Mouse (Mus musculus) gastrocnemius, adult 2 months (tissue): ENCODE measurements around the gene Rimkla. TPM values are rescaled to one million over a fixed set of nuclear protein-coding genes. Genes with fewer than 3 reads are reported as not detected.

Experiments used
- DNase-seq: peaks from one replicate; pipeline ENCODE4 v3.0.0; 2022
- H3K27ac ChIP-seq: fragments of 200-600 bp; 2 replicates; pipeline ENCODE4 v1.8.1; 2022; ENCODE audit warnings: mild to moderate bottlenecking
- H3K4me3 ChIP-seq: fragments of 200-600 bp; 2 replicates; pipeline ENCODE4 v1.8.1; 2022; ENCODE audit warnings: mild to moderate bottlenecking, moderate library complexity
- CTCF ChIP-seq: fragments of 200-600 bp; IDR thresholded peaks from 2 replicates; pipeline ENCODE4 v1.8.1; 2022; ENCODE audit warnings: antibody characterized with exemption, mild to moderate bottlenecking, moderate library complexity
- intact Hi-C: fragments of 180-260 bp; cut with DNase I; formaldehyde crosslinking; loops from one replicate; pipeline ENCODE4 v1.15.1; 2025
- total RNA-seq, 2 experiments: library from RNA; stranded (reverse); gene quantifications; 2 replicates each; pipeline ENCODE4 v1.2.3; 2021

The Rimkla gene
- total RNA-seq, 2 experiments from 2014 or later, result not detected

GRCm38 (mm10) chr4:119512731-119513141 is 20.3 kb upstream of the Rimkla start:
- Histone ChIP-seq H3K27ac (no peak overlapping the region), H3K4me3 (no peak overlapping the region)
- peak; percentile 26 for DNase-seq

GRCm38 (mm10) chr4:119511591-119511990 is 19.2 kb upstream of the Rimkla start:
- no peak overlapping the region for H3K27ac ChIP-seq

More at GRCm38 (mm10) chr4:119512731-119513141, 20.3 kb upstream of the Rimkla start:
- no peak for TF ChIP-seq CTCF
- intact Hi-C loops, result no loop called here

GRCm38 (mm10) chr4:119498319-119498848 is 6.0 kb upstream of the Rimkla start:
- no peak for DNase-seq
- H3K4me3 ChIP-seq, result no peak overlapping the region
- no peak overlapping the region for H3K27ac ChIP-seq
- TF ChIP-seq CTCF, result no peak
- intact Hi-C loops, result no loop called here

More at GRCm38 (mm10) chr4:119511591-119511990, 19.2 kb upstream of the Rimkla start:
- DNase-seq, result no peak
- TF ChIP-seq CTCF, result no peak
- intact Hi-C loops, result no loop called here
- no peak overlapping the region for H3K4me3 ChIP-seq

- H3K4me3 ChIP-seq, result peak overlapping the region; percentile 77
- H3K27ac ChIP-seq, result no peak overlapping the region
- no peak for TF ChIP-seq CTCF
- intact Hi-C loops, result no loop called here
- no peak for DNase-seq
Observed at GRCm38 (mm10) chr4:119492933-119493327, 502 bp upstream of the Rimkla start.

- Histone ChIP-seq H3K27ac (no peak overlapping the region), H3K4me3 (no peak overlapping the region)
- intact Hi-C loops, result loop anchor here (2.0 kb wide), 1 partner anchor 60 kb away; no protein-coding TSS in a partner anchor
- TF ChIP-seq CTCF, result peak; percentile 42
- DNase-seq, result no peak
Observed at GRCm38 (mm10) chr4:119490806-119491205, 1.6 kb downstream of the Rimkla start.

GRCm38 (mm10) chr4:119489666-119490065 is 2.8 kb downstream of the Rimkla start:
- DNase-seq, result no peak
- intact Hi-C loops, result loop anchor here (2.0 kb wide), 1 partner anchor 59 kb away; no protein-coding TSS in a partner anchor
- TF ChIP-seq CTCF, result no peak
- no peak overlapping the region for H3K4me3 ChIP-seq
- no peak overlapping the region for H3K27ac ChIP-seq

- intact Hi-C loops, result no loop called here
- no peak for TF ChIP-seq CTCF
- no peak for DNase-seq
- H3K27ac ChIP-seq, result no peak overlapping the region
- H3K4me3 ChIP-seq, result no peak overlapping the region
Observed at GRCm38 (mm10) chr4:119484882-119485281, 7.5 kb downstream of the Rimkla start.

- H3K4me3 ChIP-seq, result no peak overlapping the region
- intact Hi-C loops, result no loop called here
- DNase-seq, result peak; percentile 23
- peak; percentile 9; the same call in 1 of the 2 replicates for TF ChIP-seq CTCF
- H3K27ac ChIP-seq, result no peak overlapping the region
Observed at GRCm38 (mm10) chr4:119483051-119483450, 9.4 kb downstream of the Rimkla start.

GRCm38 (mm10) chr4:119473150-119473549 is 19.3 kb downstream of the Rimkla start:
- Histone ChIP-seq H3K27ac (no peak overlapping the region), H3K4me3 (no peak overlapping the region)
- no peak for TF ChIP-seq CTCF
- intact Hi-C loops, result no loop called here
- no peak for DNase-seq

GRCm38 (mm10) chr4:119472545-119472944 is 19.9 kb downstream of the Rimkla start:
- TF ChIP-seq CTCF, result no peak
- Histone ChIP-seq H3K27ac (no peak overlapping the region), H3K4me3 (no peak overlapping the region)
- no peak for DNase-seq
- intact Hi-C loops, result no loop called here

GRCm38 (mm10) chr4:119467720-119468380 is 24.6 kb downstream of the Rimkla start:
- intact Hi-C loops, result no loop called here
- Histone ChIP-seq H3K27ac (no peak overlapping the region), H3K4me3 (no peak overlapping the region)
- TF ChIP-seq CTCF, result no peak
- DNase-seq, result peak; percentile 67

GRCm38 (mm10) chr4:119465841-119466240 is 26.6 kb downstream of the Rimkla start:
- DNase-seq, result no peak
- no peak overlapping the region for H3K27ac ChIP-seq
- intact Hi-C loops, result no loop called here
- no peak for TF ChIP-seq CTCF
- H3K4me3 ChIP-seq, result no peak overlapping the region

- DNase-seq, result no peak
- intact Hi-C loops, result no loop called here
- peak overlapping the region; percentile 64; the same call in 1 of the 2 replicates for H3K27ac ChIP-seq
Observed at GRCm38 (mm10) chr4:119463756-119464419, 28.5 kb downstream of the Rimkla start.

More at GRCm38 (mm10) chr4:119463756-119464419, 28.5 kb downstream of the Rimkla start:
- TF ChIP-seq CTCF, result no peak
- no peak overlapping the region for H3K4me3 ChIP-seq
